Mouse (Mus musculus) neural tube, embryonic 11.5 days (tissue): ENCODE results near the gene Acsm1. TPM values are rescaled to one million over a fixed set of nuclear protein-coding genes. Genes with fewer than 3 reads are reported as not detected.

Experiments
- ATAC-seq: fragments of 200-750 bp; cut with Nextera tagmentation; 2 replicates; pipeline ENCODE4 v1.8.0; 2017; ENCODE audit warnings: moderate number of reproducible peaks, mild to moderate bottlenecking, moderate TSS enrichment, moderate library complexity; ENCODE audit not compliant: insufficient read depth, low FRiP score, low TSS enrichment
- DNase-seq: peaks from one replicate; pipeline ENCODE4 v3.0.0-alpha.2; 2015; ENCODE audit warnings: low spot score
- H3K27ac ChIP-seq: fragments of 300-500 bp; sonication (generic); 2 replicates; pipeline ENCODE4 v1.5.1; 2014; ENCODE audit warnings: low read depth, mild to moderate bottlenecking, low read length
- H3K27me3 ChIP-seq: fragments of 300-500 bp; sonication (generic); 2 replicates; pipeline ENCODE4 v1.6.1; 2014; ENCODE audit warnings: mild to moderate bottlenecking, low read length, mixed read lengths; ENCODE audit not compliant: control insufficient read depth, insufficient read depth
- H3K36me3 ChIP-seq: fragments of 300-500 bp; sonication (generic); 2 replicates; pipeline ENCODE4 v1.6.1; 2014; ENCODE audit warnings: mild to moderate bottlenecking, low read length, moderate library complexity, mixed read lengths; ENCODE audit not compliant: control insufficient read depth, insufficient read depth
- H3K4me1 ChIP-seq: fragments of 300-500 bp; sonication (generic); 2 replicates; pipeline ENCODE4 v1.6.1; 2014; ENCODE audit warnings: low read length, mixed read lengths; ENCODE audit not compliant: control insufficient read depth, insufficient read depth
- H3K4me2 ChIP-seq: fragments of 300-500 bp; sonication (generic); 2 replicates; pipeline ENCODE4 v1.6.1; 2014; ENCODE audit warnings: low read depth, mild to moderate bottlenecking, moderate library complexity
- H3K4me3 ChIP-seq: fragments of 300-500 bp; sonication (generic); 2 replicates; pipeline ENCODE4 v1.5.1; 2014; ENCODE audit warnings: low read depth, low read length
- H3K9ac ChIP-seq: fragments of 300-500 bp; sonication (generic); 2 replicates; pipeline ENCODE4 v1.6.1; 2014; ENCODE audit warnings: mild to moderate bottlenecking, low read length
- H3K9me3 ChIP-seq: fragments of 300-500 bp; sonication (generic); 2 replicates; pipeline ENCODE4 v1.6.1; 2016; ENCODE audit warnings: low read length; ENCODE audit not compliant: control insufficient read depth
- WGBS: fragments of 180-500 bp; shearing (Covaris S2); extraction: QIAGEN DNeasy Blood & Tissue Kit; methylation state at CpG from one replicate; pipeline ENCODE4 v1.1.7; 2014; 5-methylcytosine and 5-hydroxymethylcytosine counted together
- polyA plus RNA-seq: library from polyadenylated mRNA; unstranded; fragments of >200 nt; fragmentation: Nextera tagmentation; extraction: Ambion mirVana; gene quantifications from 2 replicates; pipeline ENCODE4 v1.2.1, GENCODE M21; 2014

The Acsm1 gene
- polyA plus RNA-seq, 1 experiment from 2014 or later, result not detected

- Histone ChIP-seq H3K4me2 (no peak overlapping the region), H3K9me3 (no peaks in the 10 kb centered on the region), H3K27me3 (no peaks in the 10 kb centered on the region), H3K4me1 (no peaks in the 10 kb centered on the region), H3K4me3 (no peak overlapping the region), H3K27ac (no peak overlapping the region), H3K36me3 (no peaks in the 10 kb centered on the region), H3K9ac (no peak overlapping the region)
- DNase-seq (no peak), ATAC-seq (no peak)
- 74% methylated on average over 1 of the region's 1 CpGs for WGBS
Measured at GRCm38 (mm10) chr7:119601954-119602317, 4.9 kb upstream of the Acsm1 start.

GRCm38 (mm10) chr7:119604903-119605483 is 1.8 kb upstream of the Acsm1 start:
- Histone ChIP-seq H3K27me3 (no peaks in the 10 kb centered on the region), H3K9ac (no peak overlapping the region), H3K4me3 (no peak overlapping the region), H3K9me3 (no peaks in the 10 kb centered on the region), H3K4me2 (no peak overlapping the region), H3K36me3 (no peaks in the 10 kb centered on the region), H3K27ac (no peak overlapping the region), H3K4me1 (no peaks in the 10 kb centered on the region)
- 93% methylated on average over 2 of the region's 2 CpGs for WGBS
- DNase-seq, result no peak
- ATAC-seq, result no peak

GRCm38 (mm10) chr7:119605926-119606663 is 731 bp upstream of the Acsm1 start:
- ATAC-seq (no peak), DNase-seq (no peak)
- Histone ChIP-seq H3K27ac (no peak overlapping the region), H3K36me3 (no peaks in the 10 kb centered on the region), H3K9me3 (no peaks in the 10 kb centered on the region), H3K27me3 (no peaks in the 10 kb centered on the region), H3K4me3 (no peak overlapping the region), H3K9ac (no peak overlapping the region), H3K4me2 (no peak overlapping the region), H3K4me1 (no peaks in the 10 kb centered on the region)
- WGBS, result 88% methylated on average over 9 of the region's 9 CpGs

GRCm38 (mm10) chr7:119607796-119608515 is 1.1 kb downstream of the Acsm1 start:
- DNase-seq (no peak), ATAC-seq (no peak)
- no peak overlapping the region for H3K9ac ChIP-seq
- no peak overlapping the region for H3K4me2 ChIP-seq
- H3K27ac ChIP-seq, result no peak overlapping the region
- H3K4me1 ChIP-seq, result no peaks in the 10 kb centered on the region
- no peaks in the 10 kb centered on the region for H3K27me3 ChIP-seq
- no peaks in the 10 kb centered on the region for H3K36me3 ChIP-seq
- WGBS, result 74% methylated on average over 9 of the region's 9 CpGs
- no peaks in the 10 kb centered on the region for H3K9me3 ChIP-seq
- H3K4me3 ChIP-seq, result no peak overlapping the region

- no peak for ATAC-seq
- Histone ChIP-seq H3K9ac (no peak overlapping the region), H3K27me3 (no peaks in the 10 kb centered on the region), H3K4me3 (no peak overlapping the region), H3K4me2 (no peak overlapping the region), H3K4me1 (no peaks in the 10 kb centered on the region), H3K36me3 (no peaks in the 10 kb centered on the region), H3K9me3 (no peaks in the 10 kb centered on the region), H3K27ac (no peak overlapping the region)
- no peak for DNase-seq
- whole genome bisulfite sequencing, result 77% methylated on average over 1 of the region's 1 CpGs
Measured at GRCm38 (mm10) chr7:119616531-119616930, 9.7 kb downstream of the Acsm1 start.

GRCm38 (mm10) chr7:119617593-119617992 is 10.8 kb downstream of the Acsm1 start:
- H3K27me3 ChIP-seq, result no peaks in the 10 kb centered on the region
- no peak overlapping the region for H3K27ac ChIP-seq
- no peak for DNase-seq
- ATAC-seq, result no peak
- WGBS, result 85% methylated on average over 6 of the region's 6 CpGs
- no peak overlapping the region for H3K4me3 ChIP-seq
- no peaks in the 10 kb centered on the region for H3K9me3 ChIP-seq
- no peaks in the 10 kb centered on the region for H3K36me3 ChIP-seq
- no peak overlapping the region for H3K4me2 ChIP-seq
- H3K9ac ChIP-seq, result no peak overlapping the region
- no peaks in the 10 kb centered on the region for H3K4me1 ChIP-seq

- no peak for DNase-seq
- no peak for ATAC-seq
- H3K27me3 ChIP-seq, result no peaks in the 10 kb centered on the region
- H3K9ac ChIP-seq, result no peak overlapping the region
- H3K36me3 ChIP-seq, result no peaks in the 10 kb centered on the region
- H3K9me3 ChIP-seq, result no peaks in the 10 kb centered on the region
- WGBS, result 64% methylated on average over 4 of the region's 4 CpGs
- H3K27ac ChIP-seq, result no peak overlapping the region
- H3K4me1 ChIP-seq, result no peaks in the 10 kb centered on the region
- H3K4me2 ChIP-seq, result no peak overlapping the region
- H3K4me3 ChIP-seq, result no peak overlapping the region
Measured at GRCm38 (mm10) chr7:119618209-119618935, 11.5 kb downstream of the Acsm1 start.

GRCm38 (mm10) chr7:119620157-119620556 is 13.3 kb downstream of the Acsm1 start:
- ATAC-seq (no peak), DNase-seq (no peak)
- no peaks in the 10 kb centered on the region for H3K4me1 ChIP-seq

More at GRCm38 (mm10) chr7:119620157-119620556, 13.3 kb downstream of the Acsm1 start:
- no peaks in the 10 kb centered on the region for H3K36me3 ChIP-seq
- H3K4me3 ChIP-seq, result no peak overlapping the region
- no peak overlapping the region for H3K9ac ChIP-seq
- no peak overlapping the region for H3K27ac ChIP-seq
- no peaks in the 10 kb centered on the region for H3K9me3 ChIP-seq
- H3K4me2 ChIP-seq, result no peak overlapping the region
- H3K27me3 ChIP-seq, result no peaks in the 10 kb centered on the region
